Mouse (Mus musculus) forebrain, embryonic 15.5 days (tissue): ENCODE data around the gene Tnip2. TPM values are rescaled to one million over a fixed set of nuclear protein-coding genes. Genes with fewer than 3 reads are reported as not detected.

Experiments used
- polyA plus RNA-seq: library from polyadenylated mRNA; unstranded; fragments of >200 nt; fragmentation: Nextera tagmentation; extraction: Ambion mirVana; gene quantifications from 2 replicates; pipeline ENCODE4 v1.2.1, GENCODE M21; 2015

The Tnip2 gene
- polyA plus RNA-seq, 1 experiment from 2014 or later = 6.4 TPM

Other genes starting within 250 kb of the Tnip2 start
- gene Zfyve28, start 225.5 kb downstream of the Tnip2 start, polyA plus RNA-seq = 4.7 and 5.3 TPM in 2 replicates
- gene Cfap99, start 225.4 kb downstream of the Tnip2 start, polyA plus RNA-seq = 0.09 TPM in 1 of 2 replicates, not detected in the other
- gene Rnf4, start 177.7 kb downstream of the Tnip2 start, polyA plus RNA-seq = 139 and 143 TPM in 2 replicates
- 16.7 and 17.9 TPM in 2 replicates for gene Fam193a, start 144.1 kb downstream of the Tnip2 start, polyA plus RNA-seq
- 21.2 and 24.4 TPM in 2 replicates for gene Sh3bp2, start 11.8 kb upstream of the Tnip2 start, polyA plus RNA-seq
- 205 and 222 TPM in 2 replicates for gene Add1, start 59.7 kb upstream of the Tnip2 start, polyA plus RNA-seq
- gene Mfsd10, start 123.2 kb upstream of the Tnip2 start, polyA plus RNA-seq = 96.0 and 98.0 TPM in 2 replicates
- 21.9 TPM in 2 replicates for gene Nop14, start 146.2 kb upstream of the Tnip2 start, polyA plus RNA-seq
- 2.2 and 2.3 TPM in 2 replicates for gene Grk4, start 146.4 kb upstream of the Tnip2 start, polyA plus RNA-seq
- gene Htt, start 247.7 kb upstream of the Tnip2 start, polyA plus RNA-seq = 13.6 and 14.3 TPM in 2 replicates